Mouse (Mus musculus) embryonic fibroblast, embryonic 13.5 days (primary cell): ENCODE data around the gene Tmem200b. TPM values are rescaled to one million over a fixed set of nuclear protein-coding genes. Genes with fewer than 3 reads are reported as not detected.

Experiments
- H3K27ac ChIP-seq: 2 replicates; pipeline ENCODE4 v1.5.1; 2012; ENCODE audit warnings: low read length, control low read depth, inconsistent platforms; ENCODE audit not compliant: insufficient read depth
- H3K4me1 ChIP-seq: 2 replicates; pipeline ENCODE4 v1.6.1; 2011; ENCODE audit warnings: low read length; ENCODE audit not compliant: control insufficient read depth, insufficient read depth
- H3K4me3 ChIP-seq: 2 replicates; pipeline ENCODE4 v1.5.1; 2011; ENCODE audit warnings: mild to moderate bottlenecking, control low read depth, low read length; ENCODE audit not compliant: insufficient read depth
- CTCF ChIP-seq: IDR thresholded peaks from 2 replicates; pipeline ENCODE4 v1.5.1; 2011; ENCODE audit warnings: mild to moderate bottlenecking, control low read depth, low read length, moderate library complexity, borderline replicate concordance; ENCODE audit not compliant: insufficient read depth
- POLR2A ChIP-seq: IDR thresholded peaks from 2 replicates; pipeline ENCODE4 v1.6.1; 2011; ENCODE audit warnings: low read depth, mild to moderate bottlenecking, control low read depth, low read length, moderate library complexity
- polyA plus RNA-seq: library from polyadenylated mRNA; stranded (reverse); fragments of >200 nt; gene quantifications from 2 replicates; pipeline ENCODE4 v1.2.4, GENCODE M21; 2011; ENCODE audit warnings: low read depth; ENCODE audit not compliant: missing spikeins, insufficient read length

Tmem200b gene
- polyA plus RNA-seq, 1 experiment: 8.0 TPM

- H3K4me1 ChIP-seq: peaks cover 5% of the 10 kb centered on the region
- H3K27ac ChIP-seq: no peak overlapping the region
- TF ChIP-seq POLR2A (no peak), CTCF (no peak)
- no peak overlapping the region for H3K4me3 ChIP-seq
These were observed 38.0 kb upstream of the Tmem200b start for GRCm38 (mm10) chr4:131883571-131883970.

GRCm38 (mm10) chr4:131885376-131885775 is 36.2 kb upstream of the Tmem200b start:
- TF ChIP-seq CTCF (no peak), POLR2A (no peak)
- Histone ChIP-seq H3K4me1 (peaks cover 8% of the 10 kb centered on the region), H3K27ac (no peak overlapping the region), H3K4me3 (no peak overlapping the region)

- H3K4me3 ChIP-seq: no peak overlapping the region
- TF ChIP-seq POLR2A: no peak
- TF ChIP-seq CTCF: no peak
- peaks cover 3% of the 10 kb centered on the region; the same call in 1 of the 2 replicates for H3K4me1 ChIP-seq
- no peak overlapping the region for H3K27ac ChIP-seq
These were observed 33.0 kb upstream of the Tmem200b start for GRCm38 (mm10) chr4:131888564-131888963.

- TF ChIP-seq POLR2A (no peak), CTCF (no peak)
- Histone ChIP-seq H3K4me3 (no peak overlapping the region), H3K4me1 (peaks cover 3% of the 10 kb centered on the region; the same call in 1 of the 2 replicates)
These were observed 30.9 kb upstream of the Tmem200b start for GRCm38 (mm10) chr4:131890692-131891091.

GRCm38 (mm10) chr4:131897109-131897508 is 24.5 kb upstream of the Tmem200b start:
- Histone ChIP-seq H3K4me3 (no peak overlapping the region), H3K27ac (no peak overlapping the region), H3K4me1 (no peaks in the 10 kb centered on the region)
- TF ChIP-seq POLR2A: no peak
- no peak for TF ChIP-seq CTCF

More at GRCm38 (mm10) chr4:131890692-131891091, 30.9 kb upstream of the Tmem200b start:
- H3K27ac ChIP-seq: no peak overlapping the region

GRCm38 (mm10) chr4:131897787-131898186 is 23.8 kb upstream of the Tmem200b start:
- no peak for TF ChIP-seq POLR2A
- TF ChIP-seq CTCF: no peak
- no peak overlapping the region for H3K27ac ChIP-seq
- no peak overlapping the region for H3K4me3 ChIP-seq
- H3K4me1 ChIP-seq: no peaks in the 10 kb centered on the region

GRCm38 (mm10) chr4:131898503-131899179 is 22.9 kb upstream of the Tmem200b start:
- Histone ChIP-seq H3K4me1 (no peaks in the 10 kb centered on the region), H3K4me3 (no peak overlapping the region), H3K27ac (no peak overlapping the region)
- no peak for TF ChIP-seq POLR2A
- no peak for TF ChIP-seq CTCF

GRCm38 (mm10) chr4:131899180-131899554 is 22.4 kb upstream of the Tmem200b start:
- TF ChIP-seq POLR2A (no peak), CTCF (no peak)
- H3K4me1 ChIP-seq: no peaks in the 10 kb centered on the region
- no peak overlapping the region for H3K27ac ChIP-seq
- H3K4me3 ChIP-seq: no peak overlapping the region

GRCm38 (mm10) chr4:131901090-131901489 is 20.5 kb upstream of the Tmem200b start:
- Histone ChIP-seq H3K4me1 (no peaks in the 10 kb centered on the region), H3K4me3 (no peak overlapping the region)
- TF ChIP-seq POLR2A (no peak), CTCF (no peak)

GRCm38 (mm10) chr4:131904478-131904877 is 17.1 kb upstream of the Tmem200b start:
- H3K4me1 ChIP-seq: no peaks in the 10 kb centered on the region
- TF ChIP-seq POLR2A (no peak), CTCF (peak; percentile 60; the same call in 1 of the 2 replicates)

More at GRCm38 (mm10) chr4:131901090-131901489, 20.5 kb upstream of the Tmem200b start:
- H3K27ac ChIP-seq: no peak overlapping the region

GRCm38 (mm10) chr4:131906423-131906822 is 15.1 kb upstream of the Tmem200b start:
- Histone ChIP-seq H3K4me1 (peaks cover 4% of the 10 kb centered on the region; the same call in 1 of the 2 replicates), H3K27ac (no peak overlapping the region), H3K4me3 (no peak overlapping the region)
- TF ChIP-seq POLR2A (no peak), CTCF (no peak)

More at GRCm38 (mm10) chr4:131904478-131904877, 17.1 kb upstream of the Tmem200b start:
- no peak overlapping the region for H3K27ac ChIP-seq
- H3K4me3 ChIP-seq: no peak overlapping the region
